Mouse (Mus musculus): Measurements from ENCODE around the gene Cybc1. TPM values are rescaled to one million over a fixed set of nuclear protein-coding genes. Genes with fewer than 3 reads are reported as not detected.

The Cybc1 gene
- polyA plus RNA-seq, 1 experiment: 23.8 TPM

- Histone ChIP-seq H3K79me2 (ENCODE audit: control insufficient read depth, insufficient read depth) (no peaks in the 10 kb centered on the region), H3K27me3 (ENCODE audit: control insufficient read depth, insufficient read depth, insufficient read length) (no peaks in the 10 kb centered on the region), H3K79me3 (ENCODE audit: low read depth) (no peaks in the 10 kb centered on the region), H3K36me3 (ENCODE audit: control insufficient read depth, insufficient read depth) (no peaks in the 10 kb centered on the region), H3K4me3 (ENCODE audit: insufficient read depth, poor library complexity, severe bottlenecking) (no peak overlapping the region), H3ac (ENCODE audit: control insufficient read depth, insufficient read length, low read depth) (no peak overlapping the region)
- TF ChIP-seq MYOG (IDR thresholded peaks at IDR 0.05; ENCODE audit: control insufficient read depth, extremely low read depth, insufficient read length) (no peak), CEBPB (IDR thresholded peaks at IDR 0.05; ENCODE audit: low read depth) (peak; percentile 59)
Measured at GRCm38 (mm10) chr11:121198622-121199021, 30.5 kb downstream of the Cybc1 start.

GRCm38 (mm10) chr11:121193415-121193814 is 35.7 kb downstream of the Cybc1 start:
- Histone ChIP-seq H3K79me3 (ENCODE audit: low read depth) (no peaks in the 10 kb centered on the region), H3K79me2 (ENCODE audit: control insufficient read depth, insufficient read depth) (no peaks in the 10 kb centered on the region), H3K27me3 (ENCODE audit: control insufficient read depth, insufficient read depth, insufficient read length) (no peaks in the 10 kb centered on the region), H3K4me3 (ENCODE audit: insufficient read depth, poor library complexity, severe bottlenecking) (no peak overlapping the region), H3ac (ENCODE audit: control insufficient read depth, insufficient read length, low read depth) (no peak overlapping the region), H3K36me3 (ENCODE audit: control insufficient read depth, insufficient read depth) (no peaks in the 10 kb centered on the region)
- TF ChIP-seq CTCF (IDR thresholded peaks at IDR 0.05; ENCODE audit: control insufficient read depth, insufficient read depth, insufficient read length): no peak
- no peak for TF ChIP-seq MYOG (IDR thresholded peaks at IDR 0.05; ENCODE audit: control insufficient read depth, extremely low read depth, insufficient read length)
- no peak for TF ChIP-seq CEBPB (IDR thresholded peaks at IDR 0.05; ENCODE audit: low read depth)
- TF ChIP-seq MAX (IDR thresholded peaks at IDR 0.05): no peak

GRCm38 (mm10) chr11:121192742-121193141 is 36.4 kb downstream of the Cybc1 start:
- Histone ChIP-seq H3K4me3 (ENCODE audit: insufficient read depth, poor library complexity, severe bottlenecking) (no peak overlapping the region), H3K27me3 (ENCODE audit: control insufficient read depth, insufficient read depth, insufficient read length) (no peaks in the 10 kb centered on the region), H3K36me3 (ENCODE audit: control insufficient read depth, insufficient read depth) (no peaks in the 10 kb centered on the region), H3K79me3 (ENCODE audit: low read depth) (no peaks in the 10 kb centered on the region), H3K79me2 (ENCODE audit: control insufficient read depth, insufficient read depth) (no peaks in the 10 kb centered on the region), H3ac (ENCODE audit: control insufficient read depth, insufficient read length, low read depth) (no peak overlapping the region)
- TF ChIP-seq USF1 (IDR thresholded peaks at IDR 0.05; ENCODE audit: low read depth): no peak
- TF ChIP-seq MYOD1 (IDR thresholded peaks at IDR 0.05; ENCODE audit: control insufficient read depth, insufficient read length, low read depth): no peak
- TF ChIP-seq MYOG (IDR thresholded peaks at IDR 0.05; ENCODE audit: control insufficient read depth, extremely low read depth, insufficient read length): no peak
- TF ChIP-seq MAX (IDR thresholded peaks at IDR 0.05): no peak
- TF ChIP-seq CTCF (IDR thresholded peaks at IDR 0.05; ENCODE audit: control insufficient read depth, insufficient read depth, insufficient read length): no peak
- TF ChIP-seq CEBPB (IDR thresholded peaks at IDR 0.05; ENCODE audit: low read depth): no peak
- no peak for TF ChIP-seq FOSL1 (IDR thresholded peaks at IDR 0.05; ENCODE audit: insufficient read depth, low read length, poor library complexity, severe bottlenecking)

GRCm38 (mm10) chr11:121189681-121190080 is 39.4 kb downstream of the Cybc1 start:
- Histone ChIP-seq H3K27me3 (ENCODE audit: control insufficient read depth, insufficient read depth, insufficient read length) (no peaks in the 10 kb centered on the region), H3K79me2 (ENCODE audit: control insufficient read depth, insufficient read depth) (no peaks in the 10 kb centered on the region), H3K4me3 (ENCODE audit: insufficient read depth, poor library complexity, severe bottlenecking) (no peak overlapping the region), H3ac (ENCODE audit: control insufficient read depth, insufficient read length, low read depth) (no peak overlapping the region), H3K36me3 (ENCODE audit: control insufficient read depth, insufficient read depth) (no peaks in the 10 kb centered on the region), H3K79me3 (ENCODE audit: low read depth) (no peaks in the 10 kb centered on the region)
- TF ChIP-seq CTCF (IDR thresholded peaks at IDR 0.05; ENCODE audit: control insufficient read depth, insufficient read depth, insufficient read length) (no peak), MYOD1 (IDR thresholded peaks at IDR 0.05; ENCODE audit: control insufficient read depth, insufficient read length, low read depth) (no peak), CEBPB (IDR thresholded peaks at IDR 0.05; ENCODE audit: low read depth) (no peak), FOSL1 (IDR thresholded peaks at IDR 0.05; ENCODE audit: insufficient read depth, low read length, poor library complexity, severe bottlenecking) (no peak), USF1 (IDR thresholded peaks at IDR 0.05; ENCODE audit: low read depth) (no peak), MYOG (IDR thresholded peaks at IDR 0.05; ENCODE audit: control insufficient read depth, extremely low read depth, insufficient read length) (no peak), MAX (IDR thresholded peaks at IDR 0.05) (no peak)

- Histone ChIP-seq H3ac (ENCODE audit: control insufficient read depth, insufficient read length, low read depth) (no peak overlapping the region), H3K79me2 (ENCODE audit: control insufficient read depth, insufficient read depth) (no peaks in the 10 kb centered on the region), H3K27me3 (ENCODE audit: control insufficient read depth, insufficient read depth, insufficient read length) (peaks cover 3% of the 10 kb centered on the region), H3K4me3 (ENCODE audit: insufficient read depth, poor library complexity, severe bottlenecking) (no peak overlapping the region), H3K36me3 (ENCODE audit: control insufficient read depth, insufficient read depth) (no peaks in the 10 kb centered on the region), H3K79me3 (ENCODE audit: low read depth) (no peaks in the 10 kb centered on the region)
- TF ChIP-seq MYOG (IDR thresholded peaks at IDR 0.05; ENCODE audit: control insufficient read depth, extremely low read depth, insufficient read length): no peak
- TF ChIP-seq CEBPB (IDR thresholded peaks at IDR 0.05; ENCODE audit: low read depth): no peak
- TF ChIP-seq USF1 (IDR thresholded peaks at IDR 0.05; ENCODE audit: low read depth): no peak
- TF ChIP-seq CTCF (IDR thresholded peaks at IDR 0.05; ENCODE audit: control insufficient read depth, insufficient read depth, insufficient read length): peak; percentile 72
- TF ChIP-seq MAX (IDR thresholded peaks at IDR 0.05): no peak
Measured at GRCm38 (mm10) chr11:121176285-121177270, 52.5 kb downstream of the Cybc1 start.

GRCm38 (mm10) chr11:121174234-121174633 is 54.9 kb downstream of the Cybc1 start:
- Histone ChIP-seq H3K79me2 (ENCODE audit: control insufficient read depth, insufficient read depth) (no peaks in the 10 kb centered on the region), H3K4me3 (ENCODE audit: insufficient read depth, poor library complexity, severe bottlenecking) (no peak overlapping the region), H3ac (ENCODE audit: control insufficient read depth, insufficient read length, low read depth) (no peak overlapping the region), H3K36me3 (ENCODE audit: control insufficient read depth, insufficient read depth) (no peaks in the 10 kb centered on the region), H3K27me3 (ENCODE audit: control insufficient read depth, insufficient read depth, insufficient read length) (peaks cover 3% of the 10 kb centered on the region), H3K79me3 (ENCODE audit: low read depth) (no peaks in the 10 kb centered on the region)
- no peak for TF ChIP-seq CEBPB (IDR thresholded peaks at IDR 0.05; ENCODE audit: low read depth)
- TF ChIP-seq USF1 (IDR thresholded peaks at IDR 0.05; ENCODE audit: low read depth): no peak
- TF ChIP-seq CTCF (IDR thresholded peaks at IDR 0.05; ENCODE audit: control insufficient read depth, insufficient read depth, insufficient read length): no peak
- no peak for TF ChIP-seq MYOG (IDR thresholded peaks at IDR 0.05; ENCODE audit: control insufficient read depth, extremely low read depth, insufficient read length)
- TF ChIP-seq MYOD1 (IDR thresholded peaks at IDR 0.05; ENCODE audit: control insufficient read depth, insufficient read length, low read depth): no peak
- TF ChIP-seq FOSL1 (IDR thresholded peaks at IDR 0.05; ENCODE audit: insufficient read depth, low read length, poor library complexity, severe bottlenecking): no peak
- no peak for TF ChIP-seq MAX (IDR thresholded peaks at IDR 0.05)

All from C2C12 (cell line).